Mouse (Mus musculus): ENCODE measurements around the gene Ppp1r35. TPM values are rescaled to one million over a fixed set of nuclear protein-coding genes. Genes with fewer than 3 reads are reported as not detected.

The Ppp1r35 gene
- 51.4 and 78.3 TPM in 2 replicates for polyA plus RNA-seq (2016; fragmentation: Nextera tagmentation; extraction: Ambion mirVana)

GRCm38 (mm10) chr5:137778635-137779034, at the start of gene Ppp1r35:
Ppp1r35 (plus strand) TSS chr5:137778849.
- Histone ChIP-seq H3K4me3 (peak within 1 kb of the TSS; percentile 78), H3K36me3 (peaks cover 41% of the 10 kb centered on the region), H3K27ac (peak within 1 kb of the TSS; percentile 95), H3K4me1 (replicated peaks) (peaks cover 43% of the 10 kb centered on the region), H3K9me3 (no peaks in the 10 kb centered on the region), H3K27me3 (ENCODE audit: insufficient read depth, poor library complexity, severe bottlenecking) (no peaks in the 10 kb centered on the region)
- peak; percentile 97 for DNase-seq (ENCODE audit: low spot score)
- WGBS: under 1% methylated on average over 31 of the region's 31 CpGs

GRCm38 (mm10) chr5:137733638-137734288, 44.9 kb upstream of the Ppp1r35 start:
- Histone ChIP-seq H3K36me3 (peaks cover 72% of the 10 kb centered on the region), H3K4me3 (peak overlapping the region; percentile 40), H3K9me3 (0 out of 2 replicates have a peak, but pooled peaks cover 3% of the 10 kb centered on the region), H3K4me1 (replicated peaks) (peaks cover 58% of the 10 kb centered on the region), H3K27me3 (ENCODE audit: insufficient read depth, poor library complexity, severe bottlenecking) (no peaks in the 10 kb centered on the region), H3K27ac (peak overlapping the region; percentile 93)
- WGBS: 63% methylated on average over 12 of the region's 12 CpGs
- peak; percentile 14 for DNase-seq (ENCODE audit: low spot score)

GRCm38 (mm10) chr5:137734289-137735061, 44.2 kb upstream of the Ppp1r35 start:
- peak; percentile 92 for DNase-seq (ENCODE audit: low spot score)
- Histone ChIP-seq H3K36me3 (peaks cover 75% of the 10 kb centered on the region), H3K4me1 (replicated peaks) (peaks cover 65% of the 10 kb centered on the region), H3K4me3 (peak overlapping the region; percentile 40), H3K9me3 (0 out of 2 replicates have a peak, but pooled peaks cover 3% of the 10 kb centered on the region), H3K27me3 (ENCODE audit: insufficient read depth, poor library complexity, severe bottlenecking) (0 out of 2 replicates have a peak, but pooled peaks cover 2% of the 10 kb centered on the region), H3K27ac (peak overlapping the region; percentile 93)
- WGBS: 65% methylated on average over 6 of the region's 6 CpGs

GRCm38 (mm10) chr5:137737400-137737940, 41.2 kb upstream of the Ppp1r35 start:
- Histone ChIP-seq H3K27me3 (ENCODE audit: insufficient read depth, poor library complexity, severe bottlenecking) (peaks cover 9% of the 10 kb centered on the region; the same call in 1 of the 2 replicates), H3K27ac (0 out of 2 replicates have a peak overlapping the region, but pooled peaks have one; percentile 94), H3K36me3 (peaks cover 54% of the 10 kb centered on the region), H3K9me3 (0 out of 2 replicates have a peak, but pooled peaks cover 3% of the 10 kb centered on the region), H3K4me3 (no peak overlapping the region), H3K4me1 (replicated peaks) (peaks cover 80% of the 10 kb centered on the region)
- whole genome bisulfite sequencing: 90% methylated on average over 6 of the region's 6 CpGs
- DNase-seq (ENCODE audit: low spot score): no peak

- Histone ChIP-seq H3K4me1 (replicated peaks) (peaks cover 73% of the 10 kb centered on the region), H3K4me3 (peak overlapping the region; percentile 74; the same call in 1 of the 2 replicates), H3K36me3 (peaks cover 44% of the 10 kb centered on the region), H3K27ac (peak overlapping the region; percentile 94; the same call in 1 of the 2 replicates), H3K9me3 (0 out of 2 replicates have a peak, but pooled peaks cover 3% of the 10 kb centered on the region), H3K27me3 (ENCODE audit: insufficient read depth, poor library complexity, severe bottlenecking) (peaks cover 9% of the 10 kb centered on the region; the same call in 1 of the 2 replicates)
- no peak for DNase-seq (ENCODE audit: low spot score)
- 55% methylated on average over 5 of the region's 5 CpGs for WGBS
Measured at GRCm38 (mm10) chr5:137738516-137738915, 40.1 kb upstream of the Ppp1r35 start.

- peaks cover 9% of the 10 kb centered on the region; the same call in 1 of the 2 replicates for H3K27me3 ChIP-seq (ENCODE audit: insufficient read depth, poor library complexity, severe bottlenecking)
- peaks cover 64% of the 10 kb centered on the region for H3K4me1 ChIP-seq (replicated peaks)
- peak overlapping the region; percentile 94 for H3K27ac ChIP-seq
- H3K36me3 ChIP-seq: peaks cover 40% of the 10 kb centered on the region
- H3K9me3 ChIP-seq: 0 out of 2 replicates have a peak, but pooled peaks cover 3% of the 10 kb centered on the region
- WGBS: 55% methylated on average over 9 of the region's 9 CpGs
- peak overlapping the region; percentile 74 for H3K4me3 ChIP-seq
- DNase-seq (ENCODE audit: low spot score): no peak
Measured at GRCm38 (mm10) chr5:137739471-137739870, 39.2 kb upstream of the Ppp1r35 start.

- WGBS: 11% methylated on average over 11 of the region's 11 CpGs
- Histone ChIP-seq H3K27ac (peak overlapping the region; percentile 94), H3K9me3 (0 out of 2 replicates have a peak, but pooled peaks cover 3% of the 10 kb centered on the region), H3K4me1 (replicated peaks) (peaks cover 57% of the 10 kb centered on the region), H3K36me3 (peaks cover 31% of the 10 kb centered on the region), H3K4me3 (peak overlapping the region; percentile 74), H3K27me3 (ENCODE audit: insufficient read depth, poor library complexity, severe bottlenecking) (peaks cover 9% of the 10 kb centered on the region; the same call in 1 of the 2 replicates)
- DNase-seq (ENCODE audit: low spot score): no peak
Measured at GRCm38 (mm10) chr5:137740506-137740905, 38.1 kb upstream of the Ppp1r35 start.

- WGBS: under 1% methylated on average over 71 of the region's 71 CpGs
- H3K4me1 ChIP-seq (replicated peaks): peaks cover 57% of the 10 kb centered on the region
- H3K36me3 ChIP-seq: peaks cover 23% of the 10 kb centered on the region
Measured at GRCm38 (mm10) chr5:137741023-137741931, 37.4 kb upstream of the Ppp1r35 start, which contains the start of gene Nyap1. Nyap1 (minus strand) TSS chr5:137741607.

GRCm38 (mm10) chr5:137742048-137742447, 36.6 kb upstream of the Ppp1r35 start:
- H3K27me3 ChIP-seq (ENCODE audit: insufficient read depth, poor library complexity, severe bottlenecking): peaks cover 9% of the 10 kb centered on the region; the same call in 1 of the 2 replicates
- H3K36me3 ChIP-seq: peaks cover 16% of the 10 kb centered on the region
- no peaks in the 10 kb centered on the region for H3K9me3 ChIP-seq
- peaks cover 65% of the 10 kb centered on the region for H3K4me1 ChIP-seq (replicated peaks)
- DNase-seq (ENCODE audit: low spot score): no peak
- H3K27ac ChIP-seq: peak overlapping the region; percentile 94
- peak overlapping the region; percentile 74 for H3K4me3 ChIP-seq
- 69% methylated on average over 10 of the region's 10 CpGs for WGBS

More at GRCm38 (mm10) chr5:137741023-137741931, 37.4 kb upstream of the Ppp1r35 start, which contains the start of gene Nyap1:
- peak; percentile 87 for DNase-seq (ENCODE audit: low spot score)
- Histone ChIP-seq H3K9me3 (0 out of 2 replicates have a peak, but pooled peaks cover 3% of the 10 kb centered on the region), H3K4me3 (peak within 1 kb of the TSS; percentile 74), H3K27ac (peak within 1 kb of the TSS; percentile 94), H3K27me3 (ENCODE audit: insufficient read depth, poor library complexity, severe bottlenecking) (peaks cover 9% of the 10 kb centered on the region; the same call in 1 of the 2 replicates)

- H3K27ac ChIP-seq: no peak overlapping the region
- peaks cover 9% of the 10 kb centered on the region; the same call in 1 of the 2 replicates for H3K27me3 ChIP-seq (ENCODE audit: insufficient read depth, poor library complexity, severe bottlenecking)
- no peaks in the 10 kb centered on the region for H3K9me3 ChIP-seq
- no peak for DNase-seq (ENCODE audit: low spot score)
- H3K4me3 ChIP-seq: no peak overlapping the region
- peaks cover 8% of the 10 kb centered on the region for H3K36me3 ChIP-seq
- peaks cover 69% of the 10 kb centered on the region for H3K4me1 ChIP-seq (replicated peaks)
- 96% methylated on average over 6 of the region's 6 CpGs for WGBS
Measured at GRCm38 (mm10) chr5:137742836-137743235, 35.8 kb upstream of the Ppp1r35 start.

GRCm38 (mm10) chr5:137744197-137744596, 34.5 kb upstream of the Ppp1r35 start:
- DNase-seq (ENCODE audit: low spot score): no peak
- Histone ChIP-seq H3K9me3 (no peaks in the 10 kb centered on the region), H3K4me1 (replicated peaks) (peaks cover 68% of the 10 kb centered on the region), H3K4me3 (no peak overlapping the region), H3K27me3 (ENCODE audit: insufficient read depth, poor library complexity, severe bottlenecking) (peaks cover 9% of the 10 kb centered on the region; the same call in 1 of the 2 replicates), H3K27ac (no peak overlapping the region), H3K36me3 (peaks cover under 1% of the 10 kb centered on the region; the same call in 1 of the 2 replicates)
- WGBS: 88% methylated on average over 7 of the region's 7 CpGs
